Mouse (Mus musculus) cortical plate, adult 2 months (tissue): ENCODE measurements at regions not wholly inside any gene's neighbourhood (a gene's known extent, or its start where the extent isn't known, plus 50 kb on each side); places are given as distances from the start of the nearest gene placed in this dataset.

Source experiments
- CTCF ChIP-seq: fragments of 200-500 bp; IDR thresholded peaks from 2 replicates; pipeline ENCODE4 v1.5.1; 2011; ENCODE audit warnings: mild to moderate bottlenecking, control low read depth, low read length; ENCODE audit not compliant: insufficient read depth; ENCODE audit errors: extremely low read depth
- POLR2A ChIP-seq: fragments of 200-500 bp; IDR thresholded peaks from 2 replicates; pipeline ENCODE4 v1.6.1; 2011; ENCODE audit warnings: mild to moderate bottlenecking, low read length, control low read depth; ENCODE audit not compliant: insufficient read depth; ENCODE audit errors: extremely low read depth

GRCm38 (mm10) chr7:70754826-70755225 is 388.3 kb upstream of the Nr2f2 start:
- TF ChIP-seq CTCF (no peak), POLR2A (no peak)
